ENCODE assay signal across 19 mouse cellular contexts in genomic region chr8:8037929-8038328, GRCm38 (mm10).
DNase-seq lines count a peak whose midpoint lies in the region; ATAC-seq lines count a peak whose summit lies in the region.
"Had no signal": no experiment of that assay in that cellular context is flagged by ENCODE, and none has a peak within 500 bp of the region (broad histone marks: within the 10 kb centered on the region; RNA-seq: fewer than 3 reads in every experiment).

No protein-coding gene starts in this region.

- DNase-seq in neural tube, embryonic 10.5 days (ENCODE audit: extremely low spot score, low spot score): peak; percentile 55
- peak; percentile 77 for DNase-seq in embryo, embryonic 9.5 days (ENCODE audit: extremely low spot score)
- DNase-seq in large intestine, adult 2 months (ENCODE audit: low read depth, low spot score): peak; percentile 25
- no peak for DNase-seq in right cerebral cortex, postnatal 36 days (ENCODE audit: low spot score in 2 of 2)
- DNase-seq in natural killer cell, adult 2 months (ENCODE audit: low spot score in 2 of 2): no peak
- DNase-seq in adrenal gland, adult (ENCODE audit: inconsistent age in 2 of 2, low spot score in 1 of 2): no peak
- DNase-seq: adrenal gland, postnatal 25 days; cerebellum, adult 8-10 months; gastrocnemius, postnatal 10 days; heart, adult 11 months; kidney, adult 8-10 months; kidney, postnatal 10 days; liver, postnatal 0 days; lung, postnatal 10 days had no signal

- WGBS in neural tube, embryonic 15.5 days: 57% methylated on average over 1 of the region's 1 CpGs
- WGBS in large intestine, adult 2 months: 46% methylated on average over 1 of the region's 1 CpGs

- H3K27me3 ChIP-seq in neural tube, embryonic 15.5 days (replicated peaks): no peaks in the 10 kb centered on the region
- H3K27me3 ChIP-seq: forebrain, embryonic 15.5 days had no signal

- no peak overlapping the region for H3K9ac ChIP-seq in neural tube, embryonic 15.5 days (replicated peaks)
- H3K9ac ChIP-seq: forebrain, embryonic 15.5 days; liver, postnatal 0 days; midbrain, embryonic 13.5 days had no signal

- no peak overlapping the region for H3K4me2 ChIP-seq in neural tube, embryonic 15.5 days
- H3K4me2 ChIP-seq: forebrain, embryonic 15.5 days; heart, embryonic 11.5 days; liver, embryonic 11.5 days; midbrain, embryonic 13.5 days had no signal

- ATAC-seq in neural tube, embryonic 15.5 days (ENCODE audit: low FRiP score): no peak
- ATAC-seq: forebrain, embryonic 15.5 days; liver, postnatal 0 days; midbrain, embryonic 13.5 days had no signal

- no peaks in the 10 kb centered on the region for H3K4me1 ChIP-seq in neural tube, embryonic 15.5 days
- H3K4me1 ChIP-seq: forebrain, embryonic 15.5 days; midbrain, embryonic 13.5 days had no signal

- no peak overlapping the region for H3K27ac ChIP-seq in neural tube, embryonic 15.5 days (replicated peaks)
- H3K27ac ChIP-seq: forebrain, embryonic 15.5 days; midbrain, embryonic 13.5 days had no signal

- no peaks in the 10 kb centered on the region for H3K9me3 ChIP-seq in neural tube, embryonic 15.5 days (replicated peaks)
- H3K9me3 ChIP-seq: forebrain, embryonic 15.5 days; midbrain, embryonic 13.5 days had no signal

- no peak overlapping the region for H3K4me3 ChIP-seq in neural tube, embryonic 15.5 days (replicated peaks)
- H3K4me3 ChIP-seq: forebrain, embryonic 15.5 days; midbrain, embryonic 13.5 days had no signal

- no peaks in the 10 kb centered on the region for H3K36me3 ChIP-seq in neural tube, embryonic 15.5 days
- H3K36me3 ChIP-seq: forebrain, embryonic 15.5 days; midbrain, embryonic 13.5 days had no signal

Comparison
In these comparisons a context has a peak if more than half of its experiments do, and no peak if none do; other contexts are left out.
1. DNase-seq: peak in neural tube, embryonic 10.5 days (single experiment), embryo, embryonic 9.5 days (single experiment) and large intestine, adult 2 months (single experiment); none in right cerebral cortex, postnatal 36 days (0 of 2), natural killer cell, adult 2 months (0 of 2) and adrenal gland, adult (0 of 2).